Mouse (Mus musculus) adrenal gland, adult 2 months (tissue): ENCODE results near the gene Rpl7l1. TPM values are rescaled to one million over a fixed set of nuclear protein-coding genes. Genes with fewer than 3 reads are reported as not detected.
A peak's percentile ranks its signal among the peaks of the same experiment; 100 is the strongest.
"Not testable (repeated sequence)": the region's sequence is repeated elsewhere in the genome, so short reads cannot be mapped to it uniquely, and the experiment has no call there.

ENCODE experiments used
- DNase-seq: peaks from one replicate; pipeline ENCODE4 v3.0.0; 2021
- long read RNA-seq: library from polyadenylated mRNA; stranded (forward); transcript quantifications from one replicate; pipeline ENCODE4 v2.0.0, GENCODE M21; 2021
- polyA plus RNA-seq: library from polyadenylated mRNA; depleted of rRNA; stranded (reverse); fragments of >200 nt; gene quantifications from 2 replicates; pipeline ENCODE4 v1.2.3, GENCODE M21; 2012; rRNA removed
- total RNA-seq, 2 experiments: library from RNA; stranded (reverse); gene quantifications; 2 replicates each; pipeline ENCODE4 v1.2.3; 2021

Gene Rpl7l1
- 10 to 100 TPM; 74.6 to 85.9 TPM for total RNA-seq
- 6.5 and 8.0 TPM in 2 replicates for polyA plus RNA-seq
- long read RNA-seq, transcript Rpl7l1-201 (7 exons, 2,606 nt) = major isoform, 42 of 76 reads
- long read RNA-seq, partial matches to known transcripts = 3 of 76 reads
- long read RNA-seq, other reads (novel, unspliced or antisense) = 31 of 76 reads

DNA sequence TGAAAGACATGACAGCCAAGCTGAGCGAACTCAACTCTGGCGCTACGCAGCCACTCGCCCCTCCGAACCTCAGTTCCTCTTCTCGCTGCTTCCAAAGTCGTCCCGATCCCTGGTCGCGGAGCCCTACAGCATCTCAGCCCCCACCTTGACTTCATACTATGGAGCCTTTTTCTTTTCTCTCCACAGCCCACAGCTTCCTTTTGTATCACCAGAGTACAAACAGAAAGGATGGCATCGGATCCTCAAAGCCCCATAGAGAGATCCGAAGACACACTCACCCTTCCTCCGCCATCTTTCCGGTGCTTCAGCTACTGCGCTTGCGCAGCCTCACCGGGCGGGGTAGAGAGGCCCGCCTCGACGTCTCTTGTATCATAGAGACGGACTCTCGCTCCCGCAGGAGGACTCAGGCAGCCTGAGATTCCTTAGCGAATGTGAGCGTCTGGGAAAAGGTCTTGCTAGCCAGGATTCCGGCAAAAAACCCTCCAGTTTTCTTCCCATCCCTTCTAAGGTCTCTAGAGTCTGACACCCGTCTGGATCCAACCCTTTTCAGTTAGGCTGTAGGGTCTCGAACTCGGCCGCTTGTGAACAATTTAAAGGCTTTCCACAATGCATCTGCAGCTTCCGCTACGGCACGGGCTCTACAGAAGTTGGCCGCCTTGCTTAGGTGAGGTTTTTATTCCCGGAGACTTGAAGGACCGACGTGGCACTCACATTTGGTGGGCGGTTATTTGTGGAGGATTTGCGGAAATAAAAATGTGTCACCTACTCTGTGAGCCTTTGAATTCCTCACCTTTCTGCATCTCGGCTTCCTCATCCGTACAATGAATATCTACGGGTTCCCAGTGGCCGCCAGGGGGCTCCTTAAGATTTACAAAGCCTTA lies at the start of gene Rpl7l1:
Gene Rpl7l1, minus strand, starts transcription at position 332 of the 881 bp plus-strand sequence.
- DNase-seq = peak; percentile 94

DNA sequence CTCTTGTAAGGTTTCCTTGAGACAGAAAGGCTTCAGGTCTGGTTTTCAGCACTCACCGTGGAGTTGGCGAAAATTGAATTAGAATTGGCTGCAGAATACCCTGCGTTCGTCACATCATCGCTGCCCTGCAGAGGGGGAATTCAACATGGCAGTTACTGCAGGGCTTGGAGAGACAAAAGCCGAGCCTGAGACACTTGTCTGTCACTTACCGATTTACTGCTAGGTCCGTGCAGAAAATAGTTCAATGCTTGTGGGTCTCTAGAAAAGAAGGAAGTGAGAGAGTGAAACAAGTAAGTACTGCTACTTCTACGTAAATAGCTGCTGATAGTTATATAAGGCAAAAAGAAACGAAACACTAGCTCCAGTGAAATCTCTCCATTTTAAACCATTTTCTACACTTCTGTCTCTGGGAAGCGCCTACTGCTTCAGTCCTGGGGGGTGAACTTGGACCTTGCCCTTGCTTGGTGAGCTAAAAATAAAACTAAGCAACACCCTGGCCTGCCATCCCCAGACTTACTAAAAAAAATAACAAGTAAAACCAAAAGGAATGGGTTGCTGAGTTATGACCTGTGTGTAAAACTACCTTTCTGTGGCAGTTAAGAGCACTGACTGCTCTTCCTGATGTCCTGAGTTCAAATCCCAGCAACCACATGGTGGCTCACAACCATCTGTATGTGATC lies 47.5 kb upstream of the Rpl7l1 start:
- no peak for DNase-seq

DNA sequence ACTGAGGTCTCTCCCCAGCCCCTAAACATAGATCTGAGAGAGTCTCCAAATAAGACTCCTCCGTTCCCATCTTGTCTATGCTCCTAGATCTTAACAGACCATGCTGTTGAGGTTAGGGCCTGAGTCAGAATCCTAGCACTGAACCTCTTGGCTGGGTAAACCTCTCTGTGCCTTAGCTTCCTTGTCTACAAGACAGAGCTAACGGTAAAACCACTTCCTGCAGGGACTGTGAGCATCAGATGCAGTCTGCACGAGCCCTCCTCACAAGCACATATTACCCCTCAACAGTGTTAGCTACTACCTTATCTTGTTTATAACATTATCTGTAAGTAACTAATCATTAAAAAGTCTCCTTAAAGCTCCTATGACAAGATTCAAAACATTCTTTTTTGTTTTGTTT lies 46.5 kb upstream of the Rpl7l1 start:
- DNase-seq = no peak

DNA sequence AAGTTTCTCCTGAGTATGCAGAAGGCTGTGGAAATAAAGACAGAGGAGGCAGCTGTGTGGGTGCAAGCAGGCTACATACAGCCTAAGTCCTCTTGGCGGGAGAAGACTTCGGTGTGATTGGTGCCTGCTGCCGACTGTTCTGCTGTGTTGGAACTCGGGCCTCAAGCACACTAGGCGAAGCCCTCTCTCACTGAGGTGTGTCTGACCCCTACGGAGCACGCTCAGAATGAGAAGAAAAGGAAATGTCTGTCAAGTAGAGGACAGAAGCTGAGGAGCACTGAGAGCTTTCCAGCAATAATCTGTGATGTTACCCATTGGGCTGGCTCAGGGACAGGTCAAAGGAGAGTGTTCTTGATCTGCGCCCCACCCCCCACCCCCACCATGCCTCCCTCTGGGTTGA lies 40.6 kb upstream of the Rpl7l1 start:
- no peak for DNase-seq

DNA sequence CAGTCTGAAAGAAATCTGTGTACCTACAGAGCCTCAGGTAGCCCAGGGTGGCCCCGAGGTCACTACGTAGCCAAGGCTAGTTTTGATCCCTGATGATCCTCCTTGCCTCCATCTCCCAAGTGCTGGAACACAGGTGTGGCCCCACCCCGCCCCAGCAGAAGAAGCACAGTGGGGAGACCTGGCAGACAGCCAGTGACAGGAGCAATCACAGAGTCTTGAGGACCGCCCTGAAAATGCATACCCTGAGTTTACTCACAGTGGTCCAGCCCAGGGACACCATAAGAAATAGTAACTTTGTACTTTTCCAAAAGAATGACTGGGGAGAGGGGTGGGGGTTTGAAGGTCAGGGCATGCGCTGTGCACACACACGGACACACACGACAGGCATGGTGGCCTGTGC lies 38.2 kb upstream of the Rpl7l1 start:
- no peak for DNase-seq

DNA sequence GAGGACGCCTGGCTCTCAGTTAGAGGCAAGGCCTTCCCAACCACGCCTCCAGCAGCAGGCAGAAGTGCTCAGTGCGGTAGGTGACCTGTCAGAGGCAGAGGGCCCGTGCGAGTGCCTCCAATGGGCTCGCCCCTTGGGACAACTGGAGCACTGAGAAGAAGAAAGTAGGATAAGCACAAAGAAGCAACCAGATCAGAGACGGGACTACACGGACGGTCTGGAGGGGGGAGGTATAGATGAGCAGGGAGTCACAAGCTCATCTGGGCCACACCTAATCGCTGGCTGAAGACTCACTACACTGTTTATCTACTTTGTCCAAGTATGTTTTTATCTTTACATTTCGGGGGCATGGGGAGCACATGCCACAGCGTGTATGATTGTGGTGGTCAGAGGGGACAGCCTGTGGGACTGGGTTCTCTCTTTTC lies 35.3 kb upstream of the Rpl7l1 start:
- DNase-seq = no peak

DNA sequence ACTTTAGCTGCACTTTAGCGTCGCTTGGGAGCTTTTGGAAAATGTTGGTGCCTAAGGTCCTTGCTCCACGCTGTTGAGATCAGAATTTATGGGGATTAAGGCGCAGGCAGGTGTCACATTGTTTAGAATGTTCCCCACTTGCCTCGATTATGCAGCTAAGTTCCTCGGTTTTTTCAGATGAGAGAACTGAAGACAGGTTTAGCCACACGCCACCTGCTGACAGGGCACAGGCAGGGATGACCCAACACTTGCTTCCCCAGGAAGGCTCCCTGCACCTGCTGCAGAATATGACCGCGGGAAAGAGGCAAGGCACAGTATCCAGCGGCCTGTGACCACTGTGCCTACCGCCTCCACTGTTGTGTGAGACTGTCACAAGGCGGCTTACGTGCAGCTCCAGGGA lies 33.8 kb upstream of the Rpl7l1 start:
- no peak for DNase-seq

DNA sequence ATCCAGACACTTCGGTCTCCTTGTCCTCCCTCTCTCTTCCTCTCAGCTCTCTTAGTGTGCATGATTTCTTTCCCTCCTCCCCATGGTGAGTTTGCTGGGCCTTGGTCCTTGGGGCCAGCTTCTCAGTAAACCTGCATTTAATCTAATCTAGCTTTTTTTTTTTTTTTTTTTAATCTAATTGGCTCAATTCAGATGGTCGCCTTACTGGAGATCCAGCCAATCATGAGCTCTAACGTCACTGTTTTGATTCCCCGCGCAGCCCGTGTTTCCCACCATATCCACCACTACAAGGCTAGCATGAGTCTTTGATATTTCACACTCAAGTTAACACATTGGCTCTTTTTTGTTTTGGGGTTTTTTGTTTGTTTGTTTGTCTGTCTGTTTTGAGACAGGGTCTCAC lies 32.0 kb upstream of the Rpl7l1 start:
- DNase-seq = no peak

DNA sequence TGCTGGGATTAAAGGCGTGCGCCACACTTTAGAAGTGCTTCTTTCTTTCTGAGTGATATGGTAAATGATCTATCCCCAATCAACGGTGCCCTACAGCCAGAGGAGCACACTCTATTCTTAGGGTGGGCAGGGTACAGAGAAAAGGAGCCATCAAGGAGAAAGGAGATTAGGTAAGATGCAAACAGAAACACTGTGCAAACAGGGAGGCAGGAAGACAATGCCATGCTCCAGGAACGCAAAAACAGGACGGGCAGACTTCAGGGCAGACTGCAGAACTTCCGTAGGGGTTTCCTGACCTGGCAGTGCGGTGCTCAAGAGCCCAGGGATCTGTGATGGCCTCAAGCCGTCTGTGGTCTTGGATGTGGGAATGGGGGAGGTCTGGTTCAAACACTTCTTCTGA lies 31.2 kb upstream of the Rpl7l1 start:
- no peak for DNase-seq

DNA sequence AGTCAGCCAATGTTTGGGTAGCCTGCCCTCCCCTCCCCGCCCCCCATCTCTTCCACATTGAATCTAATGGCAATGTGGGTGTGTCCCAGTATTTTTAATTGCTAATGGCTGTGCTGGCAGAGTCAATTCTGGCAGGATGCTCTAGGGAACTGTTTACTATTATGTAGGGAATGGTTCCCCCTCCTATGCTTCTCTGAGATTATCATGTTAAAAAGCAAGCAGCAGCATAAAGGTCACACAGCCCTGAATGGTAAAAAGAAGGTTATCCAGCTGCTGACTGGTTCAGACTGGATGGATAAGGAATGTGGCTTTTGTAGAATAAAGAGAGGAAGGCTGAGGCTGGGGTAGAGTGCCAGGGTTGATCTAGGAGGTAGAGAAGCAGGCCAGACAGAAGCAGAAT lies 30.0 kb upstream of the Rpl7l1 start:
- no peak for DNase-seq

DNA sequence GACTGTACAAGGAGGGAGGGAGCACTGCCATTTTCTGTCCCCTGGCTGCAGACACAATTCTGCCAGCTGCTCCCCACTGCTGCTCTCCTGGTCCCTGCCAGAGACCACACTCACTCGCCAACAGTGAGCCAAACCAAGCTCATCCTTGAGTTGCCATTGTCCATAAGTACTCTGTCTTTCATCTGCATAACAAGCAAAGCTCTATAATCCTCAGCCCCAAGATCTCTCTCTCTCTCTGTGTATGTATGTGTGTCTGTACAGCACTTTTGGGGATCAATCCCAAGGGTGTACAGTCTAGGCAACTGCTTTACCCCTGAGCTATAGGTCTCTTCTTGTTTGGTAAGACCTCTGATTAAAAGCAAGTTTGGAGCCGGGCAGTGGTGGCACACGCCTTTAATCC lies 28.2 kb upstream of the Rpl7l1 start:
- no peak for DNase-seq

DNA sequence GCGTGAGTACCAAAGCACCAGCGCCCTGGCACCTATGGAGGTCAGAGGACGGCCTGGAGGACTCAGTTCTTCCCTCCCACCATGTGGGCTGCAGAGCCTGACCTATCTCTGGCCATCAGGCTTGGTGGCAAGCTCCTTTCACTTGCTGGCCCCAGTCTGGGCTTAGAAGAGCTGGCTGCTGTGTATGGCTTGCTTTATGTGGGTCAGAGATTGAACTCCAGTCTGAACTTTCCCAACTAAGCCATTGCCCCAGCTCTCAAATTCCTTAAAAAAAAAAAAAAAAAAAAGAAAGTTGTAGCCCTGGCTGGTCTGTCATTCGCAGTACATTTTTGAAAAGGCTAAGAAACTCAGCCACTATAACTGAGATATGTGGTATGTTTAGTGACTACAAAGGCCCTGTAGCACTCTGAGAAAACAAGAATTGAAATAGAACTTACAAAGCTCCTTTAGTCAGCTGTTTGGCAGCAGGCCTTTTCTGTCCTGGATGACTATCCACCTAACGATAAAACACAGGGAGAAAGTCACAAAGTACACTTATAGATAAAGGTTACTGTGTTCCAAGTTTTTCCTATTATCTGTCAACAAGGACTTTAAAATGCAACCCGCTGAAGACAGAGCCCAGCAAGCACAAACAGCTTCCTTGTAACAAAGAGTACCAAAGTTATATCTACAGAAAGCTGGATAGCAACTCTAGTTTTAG lies 26.8 kb upstream of the Rpl7l1 start:
- no peak for DNase-seq

DNA sequence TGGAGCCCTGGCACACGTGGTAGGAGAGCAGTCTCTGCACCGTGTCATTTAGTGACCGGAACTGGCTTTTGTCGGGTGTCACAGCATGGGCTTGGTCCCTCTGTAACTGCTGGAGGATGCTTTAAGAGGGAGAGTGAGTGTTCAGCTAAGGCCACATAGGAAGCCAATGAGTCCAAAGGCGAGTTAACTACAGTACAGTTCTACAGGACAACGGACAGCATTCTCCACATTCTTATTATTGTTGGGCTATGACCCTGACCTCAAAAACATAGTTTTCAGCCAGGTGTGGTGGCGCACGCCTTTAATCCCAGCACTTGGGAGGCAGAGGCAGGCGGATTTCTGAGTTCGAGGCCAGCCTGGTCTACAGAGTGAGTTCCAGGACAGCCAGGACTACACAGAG lies 25.9 kb upstream of the Rpl7l1 start:
- DNase-seq = no peak

DNA sequence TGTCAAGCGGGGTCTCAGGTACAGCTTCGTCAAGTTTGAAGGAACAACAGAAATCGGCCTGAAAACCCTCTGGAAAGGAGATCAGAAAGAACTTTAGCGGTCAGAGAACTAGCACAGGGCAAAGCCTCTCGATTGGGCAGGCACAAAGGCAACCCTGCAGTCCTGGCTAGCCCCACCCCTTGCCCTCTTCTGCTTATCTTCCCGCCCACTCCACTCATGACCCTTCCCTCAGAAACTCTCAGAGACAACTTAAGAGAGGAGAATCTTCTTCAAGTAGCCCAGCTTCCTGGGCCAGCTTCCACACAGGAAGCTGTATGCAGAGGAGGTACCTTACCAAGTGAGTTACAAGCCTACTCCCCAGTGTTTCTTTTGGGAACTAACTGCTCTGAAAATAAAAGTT lies 19.3 kb upstream of the Rpl7l1 start:
- DNase-seq = no peak

DNA sequence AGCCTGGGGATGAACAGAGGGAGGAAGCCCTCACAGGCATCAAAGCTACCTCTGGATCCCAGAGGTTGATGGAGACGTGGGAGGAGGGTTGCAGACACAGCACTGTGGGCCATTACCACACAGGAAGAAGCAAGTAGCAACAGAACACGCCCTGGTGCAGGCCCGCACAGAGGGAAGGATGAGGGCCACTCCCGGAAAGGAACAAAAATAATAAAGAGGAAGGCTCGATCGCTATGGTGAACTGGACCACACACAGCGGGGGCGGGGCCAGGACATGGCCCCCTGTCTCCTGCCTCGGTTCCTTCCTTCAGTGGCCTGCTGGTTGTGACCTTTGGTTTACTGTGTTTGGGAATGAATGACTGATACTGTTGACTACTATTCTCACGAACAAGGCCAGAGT lies 17.2 kb upstream of the Rpl7l1 start:
- no peak for DNase-seq

DNA sequence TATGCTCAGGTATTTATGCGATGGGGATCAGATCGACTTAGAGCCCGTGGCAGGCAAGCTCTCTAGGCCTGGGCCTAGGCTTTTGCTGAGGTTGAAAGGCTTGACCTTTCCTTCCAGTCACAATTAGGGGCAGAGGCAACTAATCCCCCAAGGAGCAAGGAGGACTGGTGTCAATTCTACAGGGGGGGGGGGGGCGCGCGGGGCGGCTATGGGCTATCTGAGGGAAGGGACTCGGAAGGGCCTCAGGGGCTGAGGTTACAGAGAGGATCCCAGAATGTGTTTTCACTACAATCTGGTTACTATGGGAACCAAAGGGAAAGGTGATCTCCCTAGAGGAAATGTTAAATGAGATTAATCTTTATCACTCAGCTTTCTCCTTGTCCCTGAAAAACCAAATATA lies 14.9 kb upstream of the Rpl7l1 start:
- DNase-seq = no peak

DNA sequence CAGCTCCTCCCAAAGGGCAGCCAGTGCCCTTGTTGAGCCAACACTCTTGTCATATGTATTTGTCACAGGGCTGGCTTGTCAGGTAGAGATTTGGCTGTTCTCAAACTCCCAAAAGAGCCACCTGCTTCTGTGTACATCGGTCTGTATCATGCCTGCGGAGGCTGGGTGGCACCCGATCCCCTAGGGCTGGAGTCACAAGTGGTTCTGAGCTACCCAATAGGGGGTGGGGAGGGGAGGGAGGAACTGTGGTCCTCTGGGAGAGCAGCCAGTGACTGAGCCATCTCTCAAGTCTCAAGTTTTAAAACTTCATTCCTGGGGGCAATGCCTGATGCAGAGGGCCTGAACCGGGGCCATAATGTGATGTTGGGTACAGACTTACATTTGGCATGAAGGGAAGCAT lies 14.3 kb upstream of the Rpl7l1 start:
- DNase-seq = no peak

DNA sequence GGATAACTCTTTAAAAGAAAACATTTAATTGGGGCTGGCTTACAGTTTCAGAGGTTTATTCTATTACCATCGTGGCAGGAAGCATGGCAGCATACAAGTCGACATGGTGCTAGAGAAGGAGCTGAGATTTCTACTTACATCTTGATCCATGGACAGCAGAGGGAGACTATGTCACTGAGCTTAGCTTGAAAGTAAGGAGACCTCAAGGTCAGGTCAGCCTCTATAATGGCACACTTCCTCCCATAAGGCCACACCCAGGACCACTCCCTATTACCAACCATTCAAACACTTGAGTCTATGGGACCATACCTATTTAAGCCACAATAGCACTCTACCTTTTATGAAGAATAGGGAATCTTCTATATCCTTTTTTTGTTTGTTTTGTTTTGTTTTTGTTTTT lies 10.5 kb upstream of the Rpl7l1 start:
- no peak for DNase-seq

DNA sequence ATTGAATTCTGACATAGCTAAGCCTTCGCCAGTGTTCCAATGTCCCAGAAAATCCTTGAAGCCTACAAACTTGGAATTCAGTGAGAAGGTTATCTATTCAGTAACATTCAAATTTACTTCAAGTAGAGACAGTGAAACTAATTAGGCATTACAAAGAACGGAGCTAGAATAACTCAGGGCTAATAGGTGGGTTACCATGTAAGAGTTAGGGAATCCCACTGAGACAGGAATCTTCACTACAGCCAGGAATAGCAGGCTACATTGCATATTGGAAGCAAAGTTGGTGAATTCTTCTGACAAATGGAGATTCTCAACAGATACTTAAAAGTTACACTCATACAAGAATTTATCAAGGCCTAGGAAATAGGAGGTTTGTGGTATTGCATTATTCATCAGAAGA lies 5.5 kb upstream of the Rpl7l1 start:
- not testable (repeated sequence) for DNase-seq

DNA sequence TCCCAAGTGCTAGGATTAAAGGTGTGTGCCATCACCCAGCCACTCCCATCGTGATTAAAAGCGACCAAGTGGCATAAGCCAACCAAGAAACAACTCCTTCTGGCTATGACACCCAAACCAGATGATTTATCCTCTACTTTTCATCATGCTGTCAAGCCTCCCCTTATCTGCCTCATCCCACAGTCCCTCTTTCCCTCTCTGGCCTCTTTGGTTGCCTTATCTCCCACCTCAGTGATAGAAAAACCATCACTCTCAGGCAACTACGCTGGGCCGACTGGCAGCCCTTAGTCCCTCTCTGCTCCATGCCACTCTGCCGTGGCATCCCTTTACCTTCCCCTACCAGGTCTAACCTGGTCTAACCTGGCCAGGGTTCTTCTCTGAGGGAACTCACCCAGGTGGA lies 4.5 kb upstream of the Rpl7l1 start:
- DNase-seq = no peak

DNA sequence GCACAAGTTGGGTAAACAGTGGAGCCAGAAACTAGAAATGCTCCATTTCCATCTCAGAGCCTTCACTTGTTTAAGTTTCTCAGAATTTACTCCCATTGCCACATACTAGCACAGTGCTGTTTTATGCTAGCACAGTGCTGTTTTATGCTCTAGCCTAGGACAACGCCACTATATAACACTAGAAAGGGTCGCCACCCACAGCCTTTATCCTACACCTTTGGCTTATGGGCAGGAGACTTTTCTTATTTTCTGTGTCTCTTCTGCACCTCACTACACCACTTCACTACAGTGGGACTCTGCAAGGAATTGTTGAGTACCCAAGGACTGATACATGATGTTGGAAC lies 722 bp upstream of the Rpl7l1 start:
- no peak for DNase-seq

DNA sequence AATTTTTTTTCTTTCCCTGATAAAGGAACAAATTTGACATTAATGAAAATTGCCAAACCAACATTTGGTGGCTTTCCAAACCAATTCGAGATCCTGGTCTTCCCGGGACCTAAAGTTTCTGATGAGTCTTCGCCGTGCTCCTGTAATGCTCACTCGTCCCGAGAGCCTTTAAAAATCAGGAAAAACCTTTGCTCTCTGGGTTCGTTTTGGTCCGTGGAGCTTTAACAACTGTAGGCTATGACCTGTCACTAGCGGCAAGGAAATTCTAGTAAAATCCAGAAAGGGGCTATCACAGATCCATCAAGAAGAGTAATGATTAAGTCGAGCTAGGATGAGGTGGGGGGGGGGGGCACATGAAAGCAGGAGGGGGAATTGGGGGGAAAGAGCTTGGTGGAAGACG lies 596 bp downstream of the Rpl7l1 start:
- DNase-seq = no peak

DNA sequence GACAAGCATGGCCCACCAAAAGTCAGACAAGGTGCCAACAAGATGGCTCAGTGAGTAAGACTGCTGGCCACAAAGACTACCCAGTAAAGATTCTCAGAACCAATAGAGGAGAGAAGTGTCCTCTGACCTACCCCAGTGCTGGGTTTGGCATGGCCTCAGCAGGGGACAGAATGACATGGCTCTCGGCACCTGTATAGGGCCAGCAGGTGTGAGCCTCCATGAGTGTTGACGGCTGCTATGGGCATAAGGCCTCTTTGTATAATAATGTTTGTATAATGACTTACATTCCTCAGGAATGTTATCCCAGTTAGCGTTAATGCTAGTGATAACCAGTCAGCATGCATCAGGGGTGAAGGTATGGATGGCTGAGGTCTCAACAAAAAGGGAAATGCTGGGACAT lies 6.4 kb downstream of the Rpl7l1 start:
- DNase-seq = no peak
